Mouse (Mus musculus): Measurements from ENCODE around the gene Gm14190. TPM values are rescaled to one million over a fixed set of nuclear protein-coding genes. Genes with fewer than 3 reads are reported as not detected.
"Not testable (repeated sequence)": the region's sequence is repeated elsewhere in the genome, so short reads cannot be mapped to it uniquely, and the experiment has no call there.

Gene Gm14190
- not detected for total RNA-seq (2021)
- long read RNA-seq: 0 reads

DNA sequence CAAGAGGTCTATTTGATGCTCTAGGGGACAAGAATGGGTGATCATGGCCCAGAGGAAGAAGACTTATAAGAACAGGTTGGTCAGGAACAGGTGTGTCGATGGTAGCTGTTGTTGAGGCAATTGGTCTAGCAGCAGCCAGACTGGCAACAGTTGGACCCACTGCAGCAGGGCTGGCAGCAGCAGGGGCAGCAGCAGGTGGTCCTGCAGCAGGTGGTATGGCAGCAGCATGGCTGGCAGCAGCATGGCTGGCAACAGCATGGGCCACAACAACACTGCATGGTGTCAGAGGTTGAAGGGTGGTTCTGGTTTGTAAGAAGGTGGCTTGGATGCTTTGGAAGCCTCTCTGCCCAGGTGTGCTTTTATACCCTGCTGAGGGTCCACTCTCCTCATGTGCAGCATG, at the start of gene Gm14190:
Gene Gm14190 (minus strand): TSS at position 278 of the 400 bp plus-strand sequence.
- no peak for DNase-seq (ENCODE audit: low spot score in 2 of 2)

DNA sequence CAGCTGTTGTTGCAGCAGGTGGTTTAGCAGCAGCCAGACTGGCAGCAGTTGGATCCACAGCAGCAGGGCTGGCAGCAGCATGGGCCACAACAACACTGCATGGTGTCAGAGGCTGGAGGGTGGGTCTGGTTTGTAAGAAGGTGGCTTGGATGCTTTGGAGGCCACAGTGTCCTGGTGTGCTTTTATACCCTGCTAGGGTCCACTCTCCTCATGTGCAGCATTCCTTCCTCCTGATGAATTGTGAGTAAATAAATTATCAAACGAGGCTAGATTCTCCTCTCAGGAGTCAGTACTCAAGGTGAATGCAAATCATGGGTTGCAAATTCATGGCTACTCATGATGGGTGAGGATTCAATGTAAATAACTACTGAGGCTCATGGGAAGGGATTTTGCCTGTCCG, 43.6 kb upstream of the Gm14190 start, which contains the start of gene Gm14180:
Gene Gm14180 (minus strand): TSS at position 101 of the 400 bp plus-strand sequence.
- DNase-seq (ENCODE audit: low spot score in 2 of 2): no peak

DNA sequence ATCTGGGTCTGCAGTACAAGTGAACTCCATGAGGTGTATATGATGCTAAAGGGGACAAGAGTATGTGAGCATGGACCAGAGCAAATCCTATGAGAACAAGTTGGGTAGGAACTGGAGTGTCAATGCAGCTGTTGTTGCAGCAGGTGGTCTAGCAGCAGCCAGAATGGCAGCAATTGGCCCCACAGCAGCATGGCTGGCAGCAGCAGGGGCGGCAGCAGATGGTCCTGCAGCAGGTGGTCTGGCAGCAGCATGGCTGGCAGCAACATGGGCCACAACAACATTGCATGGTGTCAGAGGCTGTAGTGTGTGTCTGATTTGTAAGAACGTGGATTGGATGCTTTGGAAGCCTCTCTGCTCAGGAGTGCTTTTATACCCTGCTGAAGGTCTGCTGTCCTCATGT, 33.5 kb upstream of the Gm14190 start:
- DNase-seq (ENCODE audit: low spot score in 2 of 2): no peak

DNA sequence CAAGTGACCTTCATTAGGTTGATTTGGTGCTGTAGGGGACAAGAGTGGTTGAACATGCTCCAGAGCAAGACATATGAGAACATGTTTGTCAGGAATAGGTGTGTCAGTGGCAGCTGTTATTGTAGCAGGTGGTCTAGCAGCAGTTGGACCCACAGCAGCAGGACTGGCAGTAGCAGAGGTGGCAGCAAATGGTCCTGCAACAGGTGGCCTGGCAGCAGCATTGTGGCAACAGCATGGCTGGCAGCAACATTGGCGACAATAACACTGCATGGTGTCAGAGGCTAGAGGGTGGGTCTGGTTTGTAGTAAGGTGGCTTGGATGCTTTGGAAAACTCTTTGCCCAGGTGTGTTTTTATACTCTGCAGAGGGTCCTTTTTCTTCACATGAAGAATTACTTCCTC, 28.2 kb upstream of the Gm14190 start:
- DNase-seq (ENCODE audit: low spot score in 2 of 2): no peak

DNA sequence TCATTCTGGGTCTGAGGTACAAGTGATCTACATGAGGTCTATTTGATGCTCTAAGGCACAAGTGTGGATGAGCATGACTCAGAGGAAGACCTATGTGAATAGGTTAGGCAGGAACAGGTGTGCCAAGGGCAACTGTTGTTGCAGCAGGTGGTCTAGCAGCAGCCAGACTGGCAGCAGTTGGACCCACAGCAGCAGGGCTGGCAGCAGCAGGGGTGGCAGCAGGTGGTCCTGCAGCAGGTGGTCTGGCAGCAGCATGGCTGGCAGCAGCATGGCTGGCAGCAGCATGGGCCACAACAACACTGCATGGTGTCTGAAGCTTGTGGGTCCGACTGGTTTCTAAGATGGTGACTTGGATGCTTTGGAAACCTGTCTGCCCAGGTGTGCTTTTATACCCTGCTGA, 5.3 kb downstream of the Gm14190 start:
- DNase-seq (ENCODE audit: low spot score in 2 of 2): not testable (repeated sequence)

DNA sequence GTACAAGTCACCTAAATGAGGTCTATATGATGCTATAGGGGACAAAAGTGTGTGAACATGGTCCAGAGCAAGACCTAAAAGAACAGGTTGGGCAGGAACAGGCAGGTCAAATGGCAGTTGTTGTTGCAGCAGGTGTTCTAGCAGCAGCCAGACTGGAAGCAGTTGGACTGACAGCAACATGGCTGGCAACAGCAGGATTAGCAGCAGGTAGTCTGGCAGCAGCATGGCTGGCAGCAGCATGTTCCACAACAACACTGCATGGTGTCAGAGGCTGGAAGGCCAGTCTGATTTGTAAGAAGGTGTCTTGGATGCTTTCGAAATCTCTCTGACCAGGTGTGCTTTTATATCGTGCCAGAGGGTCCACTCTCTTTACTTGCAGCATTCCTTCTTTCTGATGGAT, 7.1 kb downstream of the Gm14190 start:
- no peak for DNase-seq (ENCODE audit: low spot score in 2 of 2)

DNA sequence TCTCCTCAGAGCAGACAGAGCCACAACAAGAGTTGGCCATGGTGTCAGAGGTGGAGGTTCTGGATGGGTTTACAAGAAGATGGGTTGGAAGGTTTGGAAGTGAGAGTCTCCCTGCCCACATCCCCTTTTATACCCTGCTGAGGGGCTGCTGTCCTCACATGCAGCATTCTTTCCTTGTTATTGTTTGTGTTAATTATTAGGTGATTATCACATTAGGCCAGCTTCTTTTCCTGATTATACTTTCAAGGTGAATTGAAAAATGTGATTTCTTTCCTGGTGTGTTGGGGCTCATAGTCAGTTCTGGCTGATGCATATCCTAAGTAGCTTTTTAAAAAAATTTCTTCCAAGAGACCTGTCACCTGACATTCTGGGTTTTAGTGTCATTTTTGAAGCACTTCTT, 24.7 kb downstream of the Gm14190 start, which contains the start of gene Krtap4-6:
Gene Krtap4-6 (minus strand): TSS at position 101 of the 400 bp plus-strand sequence.
- DNase-seq (ENCODE audit: low spot score in 2 of 2): no peak

DNA sequence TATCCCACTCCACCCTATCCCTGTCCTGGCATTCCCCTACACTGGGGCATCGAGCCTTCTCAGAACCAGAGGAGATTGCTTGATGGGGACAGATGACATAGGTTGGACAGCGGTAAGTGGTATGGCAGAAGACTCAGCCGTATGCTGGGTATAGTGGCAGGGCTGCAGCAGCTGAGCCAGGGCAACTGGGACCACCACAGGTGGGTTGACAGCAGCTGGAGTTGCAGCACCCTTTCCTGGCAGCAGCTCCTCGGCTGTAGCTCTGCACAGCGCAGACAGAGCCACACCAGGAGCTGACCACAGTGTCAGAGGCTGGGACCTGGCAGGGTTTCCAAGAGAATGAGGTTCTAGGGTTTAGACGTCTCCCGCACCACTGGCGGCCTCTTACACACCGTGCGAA, 27.7 kb downstream of the Gm14190 start:
- no peak for DNase-seq (ENCODE audit: low spot score in 2 of 2)

DNA sequence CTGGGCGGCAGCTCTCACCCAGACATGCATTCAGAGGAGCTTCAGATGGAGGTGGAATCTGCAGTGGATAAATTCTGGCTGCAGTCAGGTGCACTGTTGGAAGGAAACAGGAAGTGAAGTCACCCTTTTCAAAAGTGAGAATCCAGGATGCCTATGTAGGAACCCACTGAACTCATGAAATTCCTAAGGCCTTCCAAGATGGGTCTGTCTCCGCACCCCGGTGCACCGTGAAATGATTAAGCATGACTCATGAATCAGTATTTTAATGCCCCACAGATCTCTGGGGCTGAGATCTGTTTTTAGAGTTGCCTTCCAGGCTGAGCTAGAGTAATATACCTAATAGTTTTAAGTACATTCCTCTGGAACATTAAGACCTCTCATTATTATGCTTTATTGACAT, 31.3 kb downstream of the Gm14190 start:
- no peak for DNase-seq (ENCODE audit: low spot score in 2 of 2)

DNA sequence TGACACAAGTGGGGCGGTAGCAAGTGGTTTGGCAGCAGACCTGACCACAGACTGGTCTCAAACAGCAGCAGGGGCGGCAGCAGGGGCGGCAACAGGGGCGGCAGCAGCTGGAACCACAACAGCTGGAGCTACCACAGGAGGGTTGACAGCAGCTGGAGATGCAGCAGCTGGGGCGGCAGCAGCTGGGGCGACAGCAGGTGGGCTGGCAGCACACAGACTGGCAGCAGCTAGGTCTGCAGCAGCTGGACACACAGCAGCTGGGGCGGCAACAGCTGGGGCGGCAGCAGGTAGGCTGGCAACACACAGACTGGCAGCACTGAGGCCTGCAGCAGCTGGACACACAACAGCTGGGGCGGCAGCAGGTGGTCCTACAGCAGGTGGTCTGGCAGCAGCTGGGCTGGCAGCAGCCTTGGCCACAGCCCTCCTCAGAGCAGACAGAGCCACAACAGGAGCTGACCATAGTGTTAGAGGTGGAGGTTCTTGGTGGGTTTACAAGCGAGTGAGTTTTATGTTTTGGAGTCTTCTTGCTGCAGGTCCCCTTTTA, 32.0 kb downstream of the Gm14190 start, which contains the start of gene Gm11563:
Gene Gm11563 (minus strand): TSS at position 494 of the 544 bp plus-strand sequence.
- DNase-seq (ENCODE audit: low spot score in 2 of 2): not testable (repeated sequence)

DNA sequence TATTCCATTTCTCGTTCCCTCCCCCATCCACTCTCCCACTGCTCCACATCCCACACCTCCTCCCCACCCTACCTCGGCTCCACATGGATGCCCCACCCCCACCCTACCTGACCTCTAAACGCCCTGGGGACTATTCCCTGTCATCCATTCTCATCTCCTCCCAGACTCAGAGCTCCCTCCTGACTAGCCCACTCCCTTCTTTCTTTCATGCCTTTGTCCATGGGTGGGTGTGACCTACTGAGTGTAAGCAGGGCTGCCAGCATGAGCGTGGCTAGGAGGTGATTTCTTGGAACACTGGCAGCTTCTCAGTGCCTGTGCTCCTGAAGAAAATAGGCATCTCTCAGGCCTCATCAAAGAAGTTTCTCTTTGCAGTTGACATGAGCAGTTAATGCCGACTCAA, 33.5 kb downstream of the Gm14190 start:
- no peak for DNase-seq (ENCODE audit: low spot score in 2 of 2)

DNA sequence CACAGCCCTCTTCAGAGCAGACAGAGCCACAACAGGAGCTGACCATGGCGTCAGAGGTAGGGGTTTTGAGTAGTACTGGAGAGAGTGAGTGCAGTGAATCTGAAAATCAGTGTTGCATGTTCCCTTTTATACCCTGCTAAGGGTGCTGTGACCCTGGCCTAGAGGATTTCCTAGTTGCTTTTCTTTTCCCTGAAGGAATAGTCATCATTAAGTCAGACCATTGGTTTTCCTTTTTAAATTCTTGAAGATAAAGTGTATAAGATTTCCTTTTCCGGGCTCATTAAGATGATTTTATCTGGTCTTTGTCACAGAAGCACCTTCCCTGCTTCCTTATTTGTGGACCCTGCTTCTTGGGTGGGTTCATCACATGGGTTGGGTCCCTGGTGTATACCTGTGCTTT, 40.4 kb downstream of the Gm14190 start, which contains the start of gene Gm11555:
Gene Gm11555 (minus strand): TSS at position 101 of the 400 bp plus-strand sequence.
- DNase-seq (ENCODE audit: low spot score in 2 of 2): no peak

DNA sequence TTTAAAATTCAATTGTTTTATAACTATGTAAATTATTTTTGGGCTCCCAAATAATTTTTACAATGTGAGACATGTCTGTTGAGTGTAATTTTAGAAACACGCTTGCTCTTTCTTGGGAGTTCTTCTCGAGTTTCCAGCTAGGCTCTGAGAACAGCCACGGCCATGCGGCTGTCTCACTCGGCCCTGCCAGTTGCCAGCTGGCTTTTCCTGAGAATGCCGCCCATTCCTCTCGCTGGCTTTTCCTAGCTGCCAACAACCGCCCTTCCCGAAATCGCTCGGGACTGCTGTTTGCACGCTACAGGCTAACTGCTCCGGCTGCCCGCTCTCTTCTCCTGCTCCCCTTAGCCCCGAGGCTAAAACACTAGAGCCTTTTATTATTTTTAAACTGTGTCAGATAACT, 44.1 kb downstream of the Gm14190 start:
- peak in 1 of 2 experiments; percentile 16 for DNase-seq (ENCODE audit: low spot score in 2 of 2)

DNA sequence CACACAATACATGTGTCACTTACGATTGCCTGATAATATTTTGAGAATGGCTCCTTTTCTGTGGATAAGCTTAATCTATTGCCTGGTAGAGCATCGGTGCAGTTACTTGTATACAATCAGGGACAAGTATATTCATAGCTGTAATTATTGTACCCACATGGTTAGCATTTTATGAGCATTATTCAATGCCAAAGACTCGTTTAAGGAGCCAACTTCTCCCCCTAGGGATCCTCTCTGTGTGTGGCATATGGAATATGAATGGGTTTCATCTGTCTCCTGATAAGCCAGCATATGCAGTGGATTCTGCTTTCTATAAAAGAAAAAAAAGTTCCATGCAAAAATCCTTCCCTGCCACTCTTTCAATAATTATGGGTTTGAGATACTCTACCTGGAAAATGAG, 46.2 kb downstream of the Gm14190 start:
- DNase-seq (ENCODE audit: low spot score in 2 of 2): no peak

DNA sequence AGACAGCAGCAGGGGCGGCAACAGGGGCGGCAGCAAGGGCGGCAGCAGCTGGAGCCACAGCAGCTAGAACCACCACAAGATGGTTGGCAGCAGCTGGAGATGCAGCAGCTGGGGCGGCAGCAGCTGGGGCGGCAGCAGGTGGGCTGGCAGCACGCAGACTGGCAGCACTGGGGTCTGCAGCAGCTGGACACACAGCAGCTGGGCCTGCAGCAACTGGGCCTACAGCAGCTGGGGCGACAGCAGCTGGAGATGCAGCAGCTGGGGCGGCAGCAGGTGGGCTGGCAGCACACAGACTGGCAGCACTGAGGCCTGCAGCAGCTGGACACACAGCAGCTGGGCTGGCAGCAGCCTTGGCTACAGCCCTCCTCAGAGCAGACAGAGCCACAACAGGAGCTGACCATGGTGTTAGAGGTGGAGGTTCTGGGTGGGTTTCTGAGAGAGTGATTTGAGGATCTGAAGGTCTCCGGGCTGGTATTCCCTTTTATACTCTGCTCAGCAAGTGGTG, 46.9 kb downstream of the Gm14190 start, which contains the start of gene Krtap4-7:
Gene Krtap4-7 (minus strand): TSS at position 455 of the 505 bp plus-strand sequence.
- not testable (repeated sequence) for DNase-seq (ENCODE audit: low spot score in 2 of 2)

DNA sequence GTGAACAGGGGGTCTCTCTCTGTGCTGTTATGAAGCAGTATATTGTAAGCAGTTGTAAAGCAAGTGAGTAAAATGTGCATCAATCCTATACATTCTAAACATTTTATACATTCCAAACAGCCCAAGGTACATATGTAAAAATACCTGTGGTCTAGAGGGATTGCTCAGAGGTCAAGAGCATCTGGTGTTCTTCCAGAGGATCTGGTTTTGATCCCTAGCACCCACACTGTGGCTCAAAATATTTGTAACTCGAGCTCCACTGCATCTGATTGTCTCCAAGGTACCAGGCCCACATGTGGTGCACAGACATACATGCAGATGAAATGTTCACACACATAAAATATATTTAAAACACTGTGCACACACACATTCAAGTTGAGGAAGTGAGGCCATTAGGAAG, 49.6 kb downstream of the Gm14190 start:
- no peak for DNase-seq (ENCODE audit: low spot score in 2 of 2)

Other genes with a start within 250 kb of the Gm14190 start
- not detected for gene Krt23, start 197.6 kb downstream of the Gm14190 start, total RNA-seq (2021)
- gene Krt39, start 169.4 kb downstream of the Gm14190 start, total RNA-seq (2021): not detected
- gene Krt40, start 147.6 kb downstream of the Gm14190 start, total RNA-seq (2021): not detected
- gene Krtap3-3, start 139.9 kb downstream of the Gm14190 start, total RNA-seq (2021): not detected
- gene Krtap3-2, start 133.9 kb downstream of the Gm14190 start, total RNA-seq (2021): not detected
- not detected for gene Gm11939, start 131.3 kb downstream of the Gm14190 start, total RNA-seq (2021)
- gene Krtap3-1, start 124.1 kb downstream of the Gm14190 start, total RNA-seq (2021): not detected
- gene Krtap1-5, start 109.7 kb downstream of the Gm14190 start, total RNA-seq (2021): not detected
- not detected for gene Krtap1-4, start 107.1 kb downstream of the Gm14190 start, total RNA-seq (2021)
- not detected for gene Krtap1-3, start 99.4 kb downstream of the Gm14190 start, total RNA-seq (2021)
- gene Krtap9-3, start 92.6 kb downstream of the Gm14190 start, total RNA-seq (2021): not detected
- not detected for gene Gm11938, start 87.4 kb downstream of the Gm14190 start, total RNA-seq (2021)
- not detected for gene Gm11937, start 80.6 kb downstream of the Gm14190 start, total RNA-seq (2021)
- gene Krtap2-4, start 75.9 kb downstream of the Gm14190 start, total RNA-seq (2021): not detected
- not detected for gene Gm11562, start 70.3 kb downstream of the Gm14190 start, total RNA-seq (2021)
- gene Krtap4-1, start 62.5 kb downstream of the Gm14190 start, total RNA-seq (2021): not detected
- gene Krtap4-2, start 55.7 kb downstream of the Gm14190 start, total RNA-seq (2021): not detected
- gene Krtap4-7, start 46.7 kb downstream of the Gm14190 start, total RNA-seq (2021): not detected
- not detected for gene Gm11555, start 40.5 kb downstream of the Gm14190 start, total RNA-seq (2021)
- not detected for gene Gm11563, start 31.8 kb downstream of the Gm14190 start, total RNA-seq (2021)
- gene Krtap4-6, start 24.8 kb downstream of the Gm14190 start, total RNA-seq (2021): not detected
- not detected for gene Gm14180, start 43.5 kb upstream of the Gm14190 start, total RNA-seq (2021)
- gene Gm11595, start 82.2 kb upstream of the Gm14190 start, total RNA-seq (2021): not detected
- gene Krtap4-8, start 90.0 kb upstream of the Gm14190 start, total RNA-seq (2021): not detected
- gene Krtap4-9, start 94.5 kb upstream of the Gm14190 start, total RNA-seq (2021): not detected
- not detected for gene Gm11596, start 102.7 kb upstream of the Gm14190 start, total RNA-seq (2021)
- not detected for gene Gm11569, start 108.2 kb upstream of the Gm14190 start, total RNA-seq (2021)
- not detected for gene Gm11554, start 113.7 kb upstream of the Gm14190 start, total RNA-seq (2021)
- not detected for gene Krtap4-13, start 119.2 kb upstream of the Gm14190 start, total RNA-seq (2021)
- not detected for gene Gm11564, start 124.9 kb upstream of the Gm14190 start, total RNA-seq (2021)
- not detected for gene 2300003K06Rik, start 147.3 kb upstream of the Gm14190 start, total RNA-seq (2021)
- gene Krtap4-16, start 160.9 kb upstream of the Gm14190 start, total RNA-seq (2021): not detected
- gene Gm11568, start 167.2 kb upstream of the Gm14190 start, total RNA-seq (2021): not detected
- gene Gm11559, start 173.7 kb upstream of the Gm14190 start, total RNA-seq (2021): not detected
- gene Krtap9-1, start 182.6 kb upstream of the Gm14190 start, total RNA-seq (2021): not detected
- not detected for gene Gm11567, start 188.4 kb upstream of the Gm14190 start, total RNA-seq (2021)
- gene Krtap31-1, start 217.2 kb upstream of the Gm14190 start, total RNA-seq (2021): not detected
- not detected for gene Gm11565, start 224.0 kb upstream of the Gm14190 start, total RNA-seq (2021)
- gene Krtap31-2, start 245.6 kb upstream of the Gm14190 start, total RNA-seq (2021): not detected